Mouse (Mus musculus): Measurements from ENCODE around the gene Adtrp. TPM values are rescaled to one million over a fixed set of nuclear protein-coding genes. Genes with fewer than 3 reads are reported as not detected.

Gene Adtrp
- polyA plus RNA-seq, 1 experiment: not detected

GRCm38 (mm10) chr13:41767941-41768340 is 79.5 kb downstream of the Adtrp start:
- Histone ChIP-seq H3K4me1 (ENCODE audit: control insufficient read depth) (no peaks in the 10 kb centered on the region), H3K9me3 (ENCODE audit: control insufficient read depth, low read length) (no peaks in the 10 kb centered on the region), H3K4me3 (replicated peaks) (no peak overlapping the region), H3K27me3 (ENCODE audit: control insufficient read depth) (no peaks in the 10 kb centered on the region), H3K36me3 (ENCODE audit: control insufficient read depth) (no peaks in the 10 kb centered on the region)
- TF ChIP-seq GATA1 (IDR thresholded peaks at IDR 0.05; ENCODE audit: low read length): no peak
- no peak for TF ChIP-seq TAL1 (IDR thresholded peaks at IDR 0.05; ENCODE audit: low read length)

GRCm38 (mm10) chr13:41761986-41762385 is 85.5 kb downstream of the Adtrp start:
- Histone ChIP-seq H3K36me3 (ENCODE audit: control insufficient read depth) (no peaks in the 10 kb centered on the region), H3K4me1 (ENCODE audit: control insufficient read depth) (no peaks in the 10 kb centered on the region), H3K27me3 (ENCODE audit: control insufficient read depth) (no peaks in the 10 kb centered on the region), H3K9me3 (ENCODE audit: control insufficient read depth, low read length) (no peaks in the 10 kb centered on the region), H3K4me3 (replicated peaks) (no peak overlapping the region)
- no peak for TF ChIP-seq GATA1 (IDR thresholded peaks at IDR 0.05; ENCODE audit: low read length)
- no peak for TF ChIP-seq TAL1 (IDR thresholded peaks at IDR 0.05; ENCODE audit: low read length)

- Histone ChIP-seq H3K4me3 (replicated peaks) (no peak overlapping the region), H3K4me1 (ENCODE audit: control insufficient read depth) (no peaks in the 10 kb centered on the region), H3K27me3 (ENCODE audit: control insufficient read depth) (no peaks in the 10 kb centered on the region), H3K9me3 (ENCODE audit: control insufficient read depth, low read length) (no peaks in the 10 kb centered on the region), H3K36me3 (ENCODE audit: control insufficient read depth) (no peaks in the 10 kb centered on the region)
- TF ChIP-seq GATA1 (IDR thresholded peaks at IDR 0.05; ENCODE audit: low read length): no peak
- TF ChIP-seq TAL1 (IDR thresholded peaks at IDR 0.05; ENCODE audit: low read length): no peak
Observed at GRCm38 (mm10) chr13:41760484-41760883, 87.0 kb downstream of the Adtrp start.

- TF ChIP-seq GATA1 (IDR thresholded peaks at IDR 0.05; ENCODE audit: low read length) (no peak), TAL1 (IDR thresholded peaks at IDR 0.05; ENCODE audit: low read length) (no peak)
- Histone ChIP-seq H3K27me3 (ENCODE audit: control insufficient read depth) (no peaks in the 10 kb centered on the region), H3K36me3 (ENCODE audit: control insufficient read depth) (no peaks in the 10 kb centered on the region), H3K9me3 (ENCODE audit: control insufficient read depth, low read length) (no peaks in the 10 kb centered on the region), H3K4me3 (replicated peaks) (no peak overlapping the region), H3K4me1 (ENCODE audit: control insufficient read depth) (no peaks in the 10 kb centered on the region)
Observed at GRCm38 (mm10) chr13:41758550-41759465, 88.7 kb downstream of the Adtrp start.

- no peak overlapping the region for H3K4me3 ChIP-seq (replicated peaks)
- H3K27me3 ChIP-seq (ENCODE audit: control insufficient read depth): no peaks in the 10 kb centered on the region
- no peak for TF ChIP-seq GATA1 (IDR thresholded peaks at IDR 0.05; ENCODE audit: low read length)
- TF ChIP-seq TAL1 (IDR thresholded peaks at IDR 0.05; ENCODE audit: low read length): no peak
- no peaks in the 10 kb centered on the region for H3K9me3 ChIP-seq (ENCODE audit: control insufficient read depth, low read length)
- H3K36me3 ChIP-seq (ENCODE audit: control insufficient read depth): no peaks in the 10 kb centered on the region
- no peaks in the 10 kb centered on the region for H3K4me1 ChIP-seq (ENCODE audit: control insufficient read depth)
Observed at GRCm38 (mm10) chr13:41753114-41753513, 94.4 kb downstream of the Adtrp start.

GRCm38 (mm10) chr13:41750481-41750880 is 97.0 kb downstream of the Adtrp start:
- H3K27me3 ChIP-seq (ENCODE audit: control insufficient read depth): no peaks in the 10 kb centered on the region
- TF ChIP-seq TAL1 (IDR thresholded peaks at IDR 0.05; ENCODE audit: low read length): no peak
- no peaks in the 10 kb centered on the region for H3K9me3 ChIP-seq (ENCODE audit: control insufficient read depth, low read length)
- no peaks in the 10 kb centered on the region for H3K36me3 ChIP-seq (ENCODE audit: control insufficient read depth)
- no peaks in the 10 kb centered on the region for H3K4me1 ChIP-seq (ENCODE audit: control insufficient read depth)
- H3K4me3 ChIP-seq (replicated peaks): no peak overlapping the region

GRCm38 (mm10) chr13:41748866-41749265 is 98.6 kb downstream of the Adtrp start:
- TF ChIP-seq GATA1 (IDR thresholded peaks at IDR 0.05; ENCODE audit: low read length) (no peak), TAL1 (IDR thresholded peaks at IDR 0.05; ENCODE audit: low read length) (no peak)

GRCm38 (mm10) chr13:41747691-41748090 is 99.8 kb downstream of the Adtrp start:
- no peaks in the 10 kb centered on the region for H3K9me3 ChIP-seq (ENCODE audit: control insufficient read depth, low read length)
- H3K4me3 ChIP-seq (replicated peaks): no peak overlapping the region
- no peaks in the 10 kb centered on the region for H3K36me3 ChIP-seq (ENCODE audit: control insufficient read depth)
- TF ChIP-seq GATA1 (IDR thresholded peaks at IDR 0.05; ENCODE audit: low read length): no peak
- no peak for TF ChIP-seq TAL1 (IDR thresholded peaks at IDR 0.05; ENCODE audit: low read length)
- H3K4me1 ChIP-seq (ENCODE audit: control insufficient read depth): no peaks in the 10 kb centered on the region
- no peaks in the 10 kb centered on the region for H3K27me3 ChIP-seq (ENCODE audit: control insufficient read depth)

More at GRCm38 (mm10) chr13:41748866-41749265, 98.6 kb downstream of the Adtrp start:
- H3K4me1 ChIP-seq (ENCODE audit: control insufficient read depth): no peaks in the 10 kb centered on the region
- H3K36me3 ChIP-seq (ENCODE audit: control insufficient read depth): no peaks in the 10 kb centered on the region
- no peaks in the 10 kb centered on the region for H3K9me3 ChIP-seq (ENCODE audit: control insufficient read depth, low read length)
- H3K27me3 ChIP-seq (ENCODE audit: control insufficient read depth): no peaks in the 10 kb centered on the region
- no peak overlapping the region for H3K4me3 ChIP-seq (replicated peaks)

GRCm38 (mm10) chr13:41746971-41747615 is 100.4 kb downstream of the Adtrp start:
- Histone ChIP-seq H3K4me1 (ENCODE audit: control insufficient read depth) (no peaks in the 10 kb centered on the region), H3K9me3 (ENCODE audit: control insufficient read depth, low read length) (no peaks in the 10 kb centered on the region), H3K4me3 (replicated peaks) (no peak overlapping the region), H3K27me3 (ENCODE audit: control insufficient read depth) (no peaks in the 10 kb centered on the region), H3K36me3 (ENCODE audit: control insufficient read depth) (no peaks in the 10 kb centered on the region)
- TF ChIP-seq TAL1 (IDR thresholded peaks at IDR 0.05; ENCODE audit: low read length) (no peak), GATA1 (IDR thresholded peaks at IDR 0.05; ENCODE audit: low read length) (no peak)

Data from erythroblast, embryonic 14.5 days (primary cell).